Mouse (Mus musculus) megakaryocyte, embryonic 14.5 days (primary cell): ENCODE measurements around the gene Sel1l3.

Experiments
- FLI1 ChIP-seq: IDR thresholded peaks from 2 replicates; pipeline ENCODE4 v1.6.1; 2012; ENCODE audit warnings: low read length, inconsistent platforms, mixed read lengths
- GATA1 ChIP-seq: IDR thresholded peaks from 3 replicates; pipeline ENCODE4 v1.6.1; 2012; ENCODE audit warnings: mixed read lengths, low read length, inconsistent platforms, borderline replicate concordance

DNA sequence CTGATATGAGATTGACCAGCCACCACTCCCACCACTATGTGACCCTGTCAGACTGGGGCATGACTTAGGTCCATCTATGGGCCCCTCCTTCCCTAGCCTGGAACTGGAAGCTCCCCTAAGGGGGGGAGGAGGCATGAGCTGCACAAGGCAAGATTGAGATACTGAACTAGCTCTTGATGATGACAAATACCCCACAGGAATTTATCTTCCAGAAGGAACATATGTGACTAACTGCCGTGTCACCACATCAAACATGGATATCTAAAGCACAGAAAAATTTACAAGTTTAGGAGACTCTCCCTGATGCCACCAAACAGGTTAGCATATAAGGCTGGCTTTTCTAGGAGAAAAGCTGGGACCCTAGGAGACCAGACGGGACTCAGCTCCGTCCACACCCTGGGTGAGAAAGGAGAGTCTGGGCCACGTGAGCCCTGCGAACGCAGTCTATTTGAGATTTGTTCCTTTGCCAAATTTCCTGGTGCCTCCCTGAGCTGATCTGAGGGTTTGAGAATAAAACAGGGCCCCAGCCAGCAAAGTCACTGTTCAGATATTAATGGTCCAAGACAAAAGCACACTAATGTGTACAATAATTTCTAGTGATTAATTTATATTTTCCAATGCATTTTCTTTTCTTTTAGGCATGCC, 42.0 kb downstream of the Sel1l3 start:
- TF ChIP-seq FLI1 (no peak), GATA1 (no peak)
